Mouse (Mus musculus): ENCODE data around the gene Tor4a. TPM values are rescaled to one million over a fixed set of nuclear protein-coding genes. Genes with fewer than 3 reads are reported as not detected.

Gene Tor4a
- polyA plus RNA-seq, 1 experiment from 2014 or later, result 2.9 TPM

- Histone ChIP-seq H3K4me3 (replicated peaks) (peak overlapping the region; percentile 52), H3K9ac (replicated peaks) (peak overlapping the region; percentile 69), H3K4me1 (replicated peaks) (peaks cover 41% of the 10 kb centered on the region), H3K4me2 (peak overlapping the region; percentile 91), H3K27me3 (0 out of 2 replicates have a peak, but pooled peaks cover 3% of the 10 kb centered on the region), H3K9me3 (no peaks in the 10 kb centered on the region), H3K27ac (peak overlapping the region; percentile 78), H3K36me3 (no peaks in the 10 kb centered on the region)
- peak; percentile 62 for ATAC-seq (ENCODE audit: insufficient number of reproducible peaks, insufficient read depth, low FRiP score, low TSS enrichment, low read depth)
- under 1% methylated on average over 37 of the region's 41 CpGs for WGBS
Observed at GRCm38 (mm10) chr2:25167919-25168664, 28.6 kb downstream of the Tor4a start.

GRCm38 (mm10) chr2:25167481-25167880 is 29.2 kb downstream of the Tor4a start:
- peak overlapping the region; percentile 52 for H3K4me3 ChIP-seq (replicated peaks)
- peak overlapping the region; percentile 69; the same call in 1 of the 2 replicates for H3K9ac ChIP-seq (replicated peaks)
- peak; percentile 21; the same call in 1 of the 2 replicates for ATAC-seq (ENCODE audit: insufficient number of reproducible peaks, insufficient read depth, low FRiP score, low TSS enrichment, low read depth)
- WGBS, result 19% methylated on average over 4 of the region's 4 CpGs
- peaks cover 46% of the 10 kb centered on the region for H3K4me1 ChIP-seq (replicated peaks)
- H3K36me3 ChIP-seq, result no peaks in the 10 kb centered on the region
- H3K27ac ChIP-seq, result peak overlapping the region; percentile 78
- peak overlapping the region; percentile 91 for H3K4me2 ChIP-seq
- H3K9me3 ChIP-seq, result no peaks in the 10 kb centered on the region
- H3K27me3 ChIP-seq, result 0 out of 2 replicates have a peak, but pooled peaks cover 3% of the 10 kb centered on the region

- no peaks in the 10 kb centered on the region for H3K36me3 ChIP-seq
- WGBS, result 62% methylated on average over 2 of the region's 2 CpGs
- H3K9me3 ChIP-seq, result no peaks in the 10 kb centered on the region
- 0 out of 2 replicates have a peak, but pooled peaks cover under 1% of the 10 kb centered on the region for H3K4me1 ChIP-seq (replicated peaks)
- H3K4me2 ChIP-seq, result no peak overlapping the region
- H3K27me3 ChIP-seq, result no peaks in the 10 kb centered on the region
- no peak for ATAC-seq (ENCODE audit: insufficient number of reproducible peaks, insufficient read depth, low FRiP score, low TSS enrichment, low read depth)
- H3K27ac ChIP-seq, result no peak overlapping the region
- H3K9ac ChIP-seq (replicated peaks), result no peak overlapping the region
- no peak overlapping the region for H3K4me3 ChIP-seq (replicated peaks)
Observed at GRCm38 (mm10) chr2:25157655-25158054, 39.0 kb downstream of the Tor4a start.

- no peaks in the 10 kb centered on the region for H3K27me3 ChIP-seq
- ATAC-seq (ENCODE audit: insufficient number of reproducible peaks, insufficient read depth, low FRiP score, low TSS enrichment, low read depth), result no peak
- WGBS, result 49% methylated on average over 2 of the region's 2 CpGs
Observed at GRCm38 (mm10) chr2:25156990-25157389, 39.7 kb downstream of the Tor4a start.

GRCm38 (mm10) chr2:25156177-25156576 is 40.5 kb downstream of the Tor4a start:
- Histone ChIP-seq H3K9ac (replicated peaks) (no peak overlapping the region), H3K36me3 (no peaks in the 10 kb centered on the region), H3K9me3 (no peaks in the 10 kb centered on the region), H3K4me3 (replicated peaks) (no peak overlapping the region), H3K4me2 (no peak overlapping the region), H3K27me3 (no peaks in the 10 kb centered on the region), H3K27ac (no peak overlapping the region), H3K4me1 (replicated peaks) (no peaks in the 10 kb centered on the region)
- ATAC-seq (ENCODE audit: insufficient number of reproducible peaks, insufficient read depth, low FRiP score, low TSS enrichment, low read depth), result no peak
- WGBS, result 82% methylated on average over 3 of the region's 3 CpGs

More at GRCm38 (mm10) chr2:25156990-25157389, 39.7 kb downstream of the Tor4a start:
- no peaks in the 10 kb centered on the region for H3K9me3 ChIP-seq
- no peak overlapping the region for H3K4me2 ChIP-seq
- H3K36me3 ChIP-seq, result no peaks in the 10 kb centered on the region
- no peaks in the 10 kb centered on the region for H3K4me1 ChIP-seq (replicated peaks)
- H3K4me3 ChIP-seq (replicated peaks), result no peak overlapping the region
- H3K9ac ChIP-seq (replicated peaks), result no peak overlapping the region
- H3K27ac ChIP-seq, result no peak overlapping the region

GRCm38 (mm10) chr2:25151280-25151956 is 45.3 kb downstream of the Tor4a start:
- Histone ChIP-seq H3K27me3 (no peaks in the 10 kb centered on the region; the same call in 1 of the 2 replicates), H3K4me1 (replicated peaks) (no peaks in the 10 kb centered on the region), H3K9me3 (no peaks in the 10 kb centered on the region), H3K36me3 (no peaks in the 10 kb centered on the region), H3K27ac (no peak overlapping the region), H3K9ac (replicated peaks) (no peak overlapping the region), H3K4me3 (replicated peaks) (no peak overlapping the region), H3K4me2 (no peak overlapping the region)
- no peak for ATAC-seq (ENCODE audit: insufficient number of reproducible peaks, insufficient read depth, low FRiP score, low TSS enrichment, low read depth)
- WGBS, result 75% methylated on average over 4 of the region's 4 CpGs

GRCm38 (mm10) chr2:25149643-25150042 is 47.0 kb downstream of the Tor4a start:
- Histone ChIP-seq H3K4me3 (replicated peaks) (no peak overlapping the region), H3K4me1 (replicated peaks) (no peaks in the 10 kb centered on the region), H3K9ac (replicated peaks) (no peak overlapping the region), H3K27me3 (no peaks in the 10 kb centered on the region; the same call in 1 of the 2 replicates), H3K36me3 (no peaks in the 10 kb centered on the region), H3K4me2 (no peak overlapping the region), H3K27ac (no peak overlapping the region), H3K9me3 (no peaks in the 10 kb centered on the region)
- WGBS, result 71% methylated on average over 2 of the region's 2 CpGs
- no peak for ATAC-seq (ENCODE audit: insufficient number of reproducible peaks, insufficient read depth, low FRiP score, low TSS enrichment, low read depth)

GRCm38 (mm10) chr2:25147892-25148291 is 48.8 kb downstream of the Tor4a start:
- H3K4me1 ChIP-seq (replicated peaks), result no peaks in the 10 kb centered on the region
- H3K9me3 ChIP-seq, result no peaks in the 10 kb centered on the region
- no peaks in the 10 kb centered on the region for H3K36me3 ChIP-seq
- ATAC-seq (ENCODE audit: insufficient number of reproducible peaks, insufficient read depth, low FRiP score, low TSS enrichment, low read depth), result 0 out of 2 replicates have a peak, but pooled peaks have one; percentile 27
- no peak overlapping the region for H3K4me3 ChIP-seq (replicated peaks)
- H3K27me3 ChIP-seq, result no peaks in the 10 kb centered on the region; the same call in 1 of the 2 replicates
- 55% methylated on average over 5 of the region's 5 CpGs for WGBS
- no peak overlapping the region for H3K27ac ChIP-seq
- H3K9ac ChIP-seq (replicated peaks), result no peak overlapping the region
- H3K4me2 ChIP-seq, result no peak overlapping the region

GRCm38 (mm10) chr2:25147398-25147797 is 49.3 kb downstream of the Tor4a start:
- H3K4me1 ChIP-seq (replicated peaks), result no peaks in the 10 kb centered on the region
- H3K36me3 ChIP-seq, result no peaks in the 10 kb centered on the region
- no peak overlapping the region for H3K9ac ChIP-seq (replicated peaks)
- H3K9me3 ChIP-seq, result no peaks in the 10 kb centered on the region
- no peak overlapping the region for H3K4me2 ChIP-seq
- no peak overlapping the region for H3K4me3 ChIP-seq (replicated peaks)
- no peak overlapping the region for H3K27ac ChIP-seq
- ATAC-seq (ENCODE audit: insufficient number of reproducible peaks, insufficient read depth, low FRiP score, low TSS enrichment, low read depth), result no peak
- no peaks in the 10 kb centered on the region; the same call in 1 of the 2 replicates for H3K27me3 ChIP-seq
- 77% methylated on average over 5 of the region's 5 CpGs for WGBS

GRCm38 (mm10) chr2:25145346-25145745 is 51.3 kb downstream of the Tor4a start:
- no peaks in the 10 kb centered on the region; the same call in 1 of the 2 replicates for H3K27me3 ChIP-seq
- WGBS, result 75% methylated on average over 6 of the region's 6 CpGs
- no peaks in the 10 kb centered on the region for H3K36me3 ChIP-seq
- no peak for ATAC-seq (ENCODE audit: insufficient number of reproducible peaks, insufficient read depth, low FRiP score, low TSS enrichment, low read depth)
- H3K9me3 ChIP-seq, result peaks cover 3% of the 10 kb centered on the region; the same call in 1 of the 2 replicates
- no peak overlapping the region for H3K9ac ChIP-seq (replicated peaks)
- no peak overlapping the region for H3K27ac ChIP-seq
- H3K4me3 ChIP-seq (replicated peaks), result no peak overlapping the region
- H3K4me1 ChIP-seq (replicated peaks), result no peaks in the 10 kb centered on the region
- H3K4me2 ChIP-seq, result no peak overlapping the region

Data from limb, embryonic 12.5 days (tissue).